Mouse (Mus musculus): ENCODE measurements at regions not wholly inside any gene's neighbourhood (a gene's known extent, or its start where the extent isn't known, plus 50 kb on each side); places are given as distances from the start of the nearest gene placed in this dataset.
"Not testable (repeated sequence)": the region's sequence is repeated elsewhere in the genome, so short reads cannot be mapped to it uniquely, and the experiment has no call there.

DNA sequence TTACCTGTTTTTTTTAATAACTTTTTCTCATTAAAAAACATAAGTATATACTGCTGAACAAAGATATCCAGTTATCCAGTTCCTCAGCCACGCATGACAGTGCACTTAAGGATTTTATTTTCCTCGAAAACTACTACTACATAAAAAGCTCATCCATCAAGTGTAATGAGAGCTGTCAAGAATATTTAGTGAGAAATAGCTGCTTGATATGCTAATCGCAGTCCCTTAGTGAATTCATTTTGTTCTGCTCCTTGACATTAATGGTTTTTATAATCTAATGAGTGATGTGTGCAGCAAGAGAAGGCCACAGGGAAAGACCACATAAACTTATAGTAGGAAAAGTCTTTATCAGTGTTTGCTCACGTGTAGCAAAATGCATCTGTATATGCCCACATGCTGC lies 754.0 kb upstream of the Slc39a10 start:
- DNase-seq (ENCODE audit: low read depth, low spot score), result no peak

DNA sequence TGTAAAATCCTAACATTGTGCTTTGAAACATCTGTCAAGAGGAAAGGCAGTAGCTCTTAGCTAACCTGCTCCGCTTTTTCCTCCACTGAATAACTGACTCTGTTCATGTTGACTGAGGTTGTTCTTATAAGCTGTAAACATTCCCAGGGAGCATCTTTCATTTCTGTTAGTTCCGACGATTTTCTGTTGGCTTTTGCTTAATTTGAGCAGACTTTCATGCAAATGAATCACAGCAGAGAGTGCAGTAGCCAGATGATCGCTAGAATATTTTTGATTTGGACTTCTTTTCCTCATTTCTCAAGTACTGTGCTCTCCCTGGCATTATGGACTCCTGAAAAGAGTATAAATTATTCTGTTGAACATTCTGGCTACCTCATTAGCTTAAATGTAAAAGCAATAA lies 713.9 kb upstream of the Slc39a10 start:
- no peak for DNase-seq (ENCODE audit: low read depth, low spot score)

GRCm38 (mm10) chr1:47603989-47604360 lies 711.3 kb upstream of the Slc39a10 start:
- no peak for DNase-seq (ENCODE audit: low read depth, low spot score)

GRCm38 (mm10) chr1:47603294-47603988 lies 710.8 kb upstream of the Slc39a10 start:
- DNase-seq (ENCODE audit: low read depth, low spot score), result no peak

DNA sequence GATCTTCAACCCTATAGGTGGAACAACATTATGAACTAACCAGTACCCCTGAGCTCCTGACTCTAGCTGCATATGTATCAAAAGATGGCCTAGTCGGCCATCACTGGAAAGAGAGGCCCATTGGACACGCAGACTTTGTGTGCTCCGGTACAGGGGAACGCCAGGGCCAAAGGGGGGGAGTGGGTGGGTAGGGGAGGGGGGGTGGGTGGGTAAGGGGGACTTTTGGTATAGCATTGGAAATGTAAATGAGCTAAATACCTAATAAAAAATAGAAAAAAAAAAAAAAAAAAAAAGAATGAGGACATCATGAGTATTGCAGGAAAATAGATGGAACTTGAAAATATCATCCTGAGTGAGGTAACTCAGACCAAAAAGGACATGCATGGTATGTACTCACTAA lies 701.0 kb upstream of the Slc39a10 start:
- DNase-seq (ENCODE audit: low read depth, low spot score), result not testable (repeated sequence)

GRCm38 (mm10) chr1:47545606-47546005 lies 653.0 kb upstream of the Slc39a10 start:
- no peak for DNase-seq (ENCODE audit: low read depth, low spot score)

DNA sequence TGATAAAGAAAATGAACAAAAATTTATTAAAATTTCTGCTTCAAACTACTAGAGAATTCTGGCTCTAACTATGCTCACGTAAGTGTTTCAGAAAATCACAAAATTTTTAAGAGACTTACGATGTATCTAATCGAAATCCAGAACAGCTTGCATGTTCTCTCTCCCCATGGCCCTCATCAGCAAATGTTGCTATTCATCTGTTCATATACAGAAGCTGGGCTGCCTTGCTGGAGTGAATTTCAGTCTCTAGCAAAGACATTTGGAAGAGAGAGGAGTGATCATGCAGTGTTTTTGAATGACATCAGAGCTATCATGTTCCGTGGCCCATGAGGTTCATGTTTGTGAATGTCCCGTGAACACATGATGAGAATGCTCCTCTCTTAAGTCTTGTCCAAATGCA lies 618.8 kb upstream of the Slc39a10 start:
- DNase-seq (ENCODE audit: low read depth, low spot score), result no peak

DNA sequence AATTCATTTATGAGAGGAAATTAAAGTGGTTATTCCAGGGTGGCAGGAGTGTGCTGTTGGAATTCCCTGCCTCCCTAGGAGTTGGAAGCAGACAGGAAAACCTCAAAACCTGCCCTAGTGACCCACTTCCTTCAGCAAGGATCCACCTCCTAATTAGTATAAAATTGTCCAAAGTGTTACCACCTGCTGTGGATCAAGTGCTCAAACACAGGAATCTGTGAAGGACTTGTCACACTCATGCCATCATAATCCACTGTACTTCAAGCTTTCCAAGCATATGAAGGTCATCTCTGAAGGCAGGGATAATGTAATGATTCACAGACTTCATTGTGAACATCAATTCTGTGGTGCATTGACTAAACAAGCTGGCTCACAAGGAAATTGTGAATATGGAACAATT lies 615.1 kb upstream of the Slc39a10 start:
- no peak for DNase-seq (ENCODE audit: low read depth, low spot score)

GRCm38 (mm10) chr1:47488581-47489204 lies 596.0 kb upstream of the Slc39a10 start:
- no peak for DNase-seq (ENCODE audit: low read depth, low spot score)

DNA sequence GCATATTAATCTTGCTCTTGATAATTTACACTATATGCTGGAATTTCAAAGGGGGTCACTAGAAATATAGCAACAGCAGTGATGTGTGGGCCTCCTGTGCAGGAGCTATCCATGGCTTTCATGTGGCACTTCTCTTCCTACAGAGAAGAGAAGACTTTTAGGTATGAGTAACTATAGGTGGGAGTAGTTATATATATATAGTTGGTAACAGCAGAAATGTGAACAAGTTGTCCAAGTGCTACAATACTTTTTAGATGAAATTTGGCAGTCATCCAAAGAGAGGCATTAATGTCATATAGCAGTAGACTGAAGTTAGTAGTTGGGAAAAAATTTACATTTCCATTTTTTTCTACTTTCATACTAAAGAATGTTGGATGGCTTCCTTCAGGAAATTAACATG lies 593.4 kb upstream of the Slc39a10 start:
- DNase-seq (ENCODE audit: low read depth, low spot score), result no peak

GRCm38 (mm10) chr1:47479059-47479458 lies 586.4 kb upstream of the Slc39a10 start:
- no peak for DNase-seq (ENCODE audit: low read depth, low spot score)

- DNase-seq (ENCODE audit: low read depth, low spot score), result no peak
Measured at GRCm38 (mm10) chr1:47466573-47467253, 574.1 kb upstream of the Slc39a10 start.

DNA sequence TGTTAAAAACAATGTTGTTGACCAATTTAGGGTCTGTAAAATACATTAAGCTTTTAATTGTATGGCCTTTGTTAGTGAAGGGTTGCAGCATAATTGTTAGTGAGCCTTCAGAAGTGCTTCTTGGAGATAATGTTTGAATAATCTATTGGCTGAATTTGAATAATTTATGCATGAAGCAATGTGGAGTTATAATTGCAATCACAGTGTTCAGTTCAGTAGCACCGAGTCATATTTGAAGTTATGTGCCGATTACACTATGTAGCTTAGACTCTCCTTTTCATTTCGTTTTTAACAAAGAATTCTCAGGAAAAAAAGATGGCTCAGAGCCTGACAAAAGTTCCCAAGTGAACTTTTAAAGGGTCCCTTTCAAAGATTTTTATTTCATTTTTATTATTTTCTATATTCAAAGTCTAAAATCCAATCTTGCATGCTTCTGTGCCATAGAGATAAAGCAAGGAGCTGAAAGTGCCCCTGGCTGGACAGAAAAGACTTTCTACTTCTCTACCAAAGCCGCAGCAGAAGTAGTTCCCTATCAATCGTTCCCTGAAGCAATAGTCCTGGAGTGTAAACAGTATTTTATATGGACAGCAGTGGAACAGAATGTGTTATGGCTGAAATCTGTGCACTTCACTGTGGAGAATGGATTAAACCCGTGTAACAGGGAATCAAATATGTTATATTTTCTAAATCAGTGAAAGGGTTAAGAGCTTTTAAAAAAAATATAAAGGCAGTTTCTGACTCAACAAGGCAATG lies 556.3 kb upstream of the Slc39a10 start:
- DNase-seq (ENCODE audit: low read depth, low spot score), result no peak

DNA sequence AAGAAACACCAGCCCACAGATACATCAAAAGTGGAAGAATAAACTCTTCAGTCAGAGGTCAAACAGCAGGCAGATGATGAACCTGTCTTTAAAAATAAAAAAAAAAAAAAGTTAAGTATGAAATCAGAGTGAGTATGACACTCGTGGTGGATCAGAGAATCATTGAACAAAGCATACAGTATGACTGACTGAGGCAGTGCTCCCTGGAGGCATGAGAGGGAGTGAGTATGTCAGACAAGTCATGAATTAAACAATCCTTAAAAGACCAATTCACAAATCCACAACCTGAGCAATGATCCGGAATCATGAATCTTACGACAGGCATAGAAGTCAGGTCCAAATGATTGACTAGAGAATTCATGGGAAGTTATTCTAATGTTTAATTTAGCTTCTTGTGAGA lies 555.4 kb upstream of the Slc39a10 start:
- DNase-seq (ENCODE audit: low read depth, low spot score), result no peak

- no peak for DNase-seq (ENCODE audit: low read depth, low spot score)
Measured at GRCm38 (mm10) chr1:47446021-47446420, 553.4 kb upstream of the Slc39a10 start.

DNA sequence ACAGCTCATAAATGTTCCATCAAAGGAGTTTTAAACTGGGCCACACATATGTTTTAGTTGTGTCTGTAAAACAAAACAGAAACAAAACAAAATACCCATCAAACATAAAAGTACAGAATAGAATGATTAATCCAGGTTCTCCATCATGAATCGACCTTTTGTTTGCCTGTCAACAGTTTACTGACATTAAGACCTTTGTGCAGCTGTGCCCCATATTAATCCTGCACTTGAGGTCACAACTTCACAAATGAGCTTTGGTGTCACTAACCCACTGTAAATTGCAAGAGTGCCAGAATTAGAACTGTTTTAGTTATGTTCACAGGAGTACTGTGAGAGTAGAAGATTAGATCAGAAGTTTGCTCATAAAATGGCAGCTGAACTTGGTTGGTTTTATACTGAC lies 540.2 kb upstream of the Slc39a10 start:
- DNase-seq (ENCODE audit: low read depth, low spot score), result peak; percentile 64

GRCm38 (mm10) chr1:47405164-47405563 lies 512.5 kb upstream of the Slc39a10 start:
- no peak for DNase-seq (ENCODE audit: low read depth, low spot score)

DNA sequence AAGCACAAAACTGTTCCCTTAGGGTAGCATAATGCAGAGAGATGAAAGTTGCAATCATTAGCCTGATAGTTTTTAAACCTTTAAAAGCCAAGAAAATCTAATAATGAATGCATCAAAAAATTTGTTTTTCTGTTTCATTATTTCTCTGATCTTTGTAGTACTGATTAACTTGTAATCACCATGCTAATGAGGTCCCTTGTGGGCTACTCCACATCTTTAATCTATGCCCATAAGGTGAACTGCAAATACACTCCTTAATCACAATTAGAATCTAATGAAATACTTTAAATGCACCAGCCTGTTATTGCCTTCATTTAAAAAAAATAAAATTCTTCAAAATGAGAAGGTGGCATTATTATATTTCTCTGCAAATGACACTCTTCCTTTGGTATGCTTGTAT lies 493.9 kb upstream of the Slc39a10 start:
- DNase-seq (ENCODE audit: low read depth, low spot score), result no peak

DNA sequence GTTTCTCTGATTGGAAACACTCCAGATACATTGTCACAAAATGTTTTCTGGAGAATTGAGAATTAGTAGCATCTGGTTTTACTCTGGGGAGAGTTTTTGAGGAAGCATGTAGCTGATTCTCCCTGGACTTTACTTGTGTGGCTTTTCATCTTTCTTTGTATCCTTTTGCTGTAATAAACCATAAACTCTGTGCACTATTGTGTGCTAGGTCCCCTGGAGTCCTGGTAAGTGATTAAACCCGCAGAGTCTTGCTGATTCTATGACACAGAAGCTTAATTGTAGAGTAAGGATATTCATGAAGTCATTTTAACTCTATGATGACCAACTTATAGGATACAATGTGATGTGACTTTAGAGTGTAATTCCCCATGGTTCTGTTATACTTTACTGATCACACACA lies 486.1 kb upstream of the Slc39a10 start:
- DNase-seq (ENCODE audit: low read depth, low spot score), result no peak

DNA sequence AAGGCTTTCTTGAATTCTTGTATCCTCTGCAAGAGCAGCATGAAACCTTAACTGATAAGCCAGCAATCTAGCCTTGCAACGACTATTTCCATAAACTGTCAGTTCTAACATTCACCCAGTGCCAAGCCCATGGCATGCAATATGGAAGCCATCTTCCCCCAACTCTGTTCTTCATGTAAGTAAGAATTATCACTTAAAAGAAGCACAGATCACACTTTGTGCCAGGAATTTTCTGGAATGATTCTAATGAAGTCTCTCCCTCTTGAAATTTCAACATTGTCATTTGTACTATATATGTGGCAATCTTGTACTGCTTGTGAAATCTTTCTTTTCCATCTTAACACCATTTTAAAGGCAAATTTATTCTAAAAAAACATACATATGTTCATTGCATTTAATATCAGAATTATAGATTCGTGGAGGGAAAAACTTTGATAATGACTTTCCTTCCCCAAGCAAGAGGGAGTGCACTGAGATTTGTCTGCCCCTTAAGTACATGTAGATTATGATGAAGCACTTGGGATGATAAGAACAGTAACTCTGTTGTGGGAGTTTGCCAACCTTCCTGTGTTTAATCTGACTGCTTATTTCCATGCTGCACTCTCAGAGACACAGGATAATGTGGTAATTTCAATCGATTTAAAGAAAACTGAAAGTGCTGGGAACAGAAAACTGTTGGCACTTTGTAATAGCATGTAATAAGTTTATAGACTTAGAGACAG lies 447.2 kb upstream of the Slc39a10 start:
- DNase-seq (ENCODE audit: low read depth, low spot score), result no peak

DNA sequence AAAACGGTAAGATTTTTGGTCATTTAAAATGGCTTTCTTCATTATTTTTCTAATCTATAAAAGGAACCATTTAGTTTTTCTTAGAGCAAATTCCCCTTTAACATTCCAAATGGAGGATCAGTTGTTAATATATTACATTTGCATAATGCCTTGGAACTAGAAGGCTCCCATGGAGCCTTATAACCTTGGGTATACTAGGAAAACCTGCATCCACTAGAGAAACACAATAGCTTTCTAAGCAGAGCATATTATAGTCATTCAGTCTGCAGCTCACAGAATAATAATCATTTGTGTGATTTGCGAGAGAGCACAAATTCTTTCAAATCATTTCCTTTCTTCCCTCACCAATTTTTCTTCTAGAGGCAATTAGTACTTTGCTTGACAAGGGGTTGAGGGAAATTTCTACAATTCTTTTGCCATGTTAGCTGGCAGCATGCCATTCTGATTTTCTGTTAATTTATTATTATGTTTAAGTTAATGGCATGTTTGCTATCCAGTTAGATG lies 418.0 kb upstream of the Slc39a10 start:
- DNase-seq (ENCODE audit: low read depth, low spot score), result no peak

- DNase-seq (ENCODE audit: low read depth, low spot score), result no peak
Measured at GRCm38 (mm10) chr1:47306961-47307360, 414.3 kb upstream of the Slc39a10 start.

Measured in forelimb bud, embryonic 11.5 days (tissue).